Mouse (Mus musculus): ENCODE measurements at regions not wholly inside any gene's neighbourhood (a gene's known extent, or its start where the extent isn't known, plus 50 kb on each side); places are given as distances from the start of the nearest gene placed in this dataset.

DNA sequence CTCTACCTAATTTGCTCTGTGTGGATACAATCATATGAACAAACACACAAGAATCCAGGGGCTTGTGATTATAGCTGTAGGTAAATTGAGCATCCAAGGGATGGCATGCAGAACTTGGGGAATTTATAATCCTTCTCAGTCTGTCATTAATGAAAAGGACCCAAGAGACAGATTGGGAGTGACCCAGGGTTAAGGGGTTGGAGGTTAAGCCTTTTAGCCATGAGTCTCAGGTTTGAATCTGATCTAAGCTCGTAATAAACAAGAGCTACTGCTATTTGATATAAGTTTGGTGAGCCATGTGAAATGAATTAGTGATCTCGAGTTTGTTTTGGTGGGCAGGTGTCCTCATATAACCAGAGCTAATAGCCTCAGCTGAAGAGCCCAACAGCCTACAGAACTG lies 1032.6 kb downstream of the Robo2 start:
- no peak for DNase-seq (ENCODE audit: low spot score)
- H3K27ac ChIP-seq, result no peak overlapping the region
- no peaks in the 10 kb centered on the region for H3K9me3 ChIP-seq (ENCODE audit: low read length)
- H3K4me1 ChIP-seq (ENCODE audit: insufficient read depth, low read length), result no peaks in the 10 kb centered on the region
- ATAC-seq, result no peak
- no peak overlapping the region for H3K4me2 ChIP-seq (ENCODE audit: low read depth, low read length)
- no peak overlapping the region for H3K4me3 ChIP-seq (ENCODE audit: low read length)
- WGBS, result 63% methylated on average over 2 of the region's 2 CpGs
- no peak for TF ChIP-seq CTCF (IDR thresholded peaks at IDR 0.05; ENCODE audit: low read depth)
- H3K36me3 ChIP-seq (ENCODE audit: insufficient read depth, low read length), result no peaks in the 10 kb centered on the region
- no peak overlapping the region for H3K9ac ChIP-seq (replicated peaks; ENCODE audit: low read length)
- H3K27me3 ChIP-seq (ENCODE audit: insufficient read depth, low read length), result no peaks in the 10 kb centered on the region

DNA sequence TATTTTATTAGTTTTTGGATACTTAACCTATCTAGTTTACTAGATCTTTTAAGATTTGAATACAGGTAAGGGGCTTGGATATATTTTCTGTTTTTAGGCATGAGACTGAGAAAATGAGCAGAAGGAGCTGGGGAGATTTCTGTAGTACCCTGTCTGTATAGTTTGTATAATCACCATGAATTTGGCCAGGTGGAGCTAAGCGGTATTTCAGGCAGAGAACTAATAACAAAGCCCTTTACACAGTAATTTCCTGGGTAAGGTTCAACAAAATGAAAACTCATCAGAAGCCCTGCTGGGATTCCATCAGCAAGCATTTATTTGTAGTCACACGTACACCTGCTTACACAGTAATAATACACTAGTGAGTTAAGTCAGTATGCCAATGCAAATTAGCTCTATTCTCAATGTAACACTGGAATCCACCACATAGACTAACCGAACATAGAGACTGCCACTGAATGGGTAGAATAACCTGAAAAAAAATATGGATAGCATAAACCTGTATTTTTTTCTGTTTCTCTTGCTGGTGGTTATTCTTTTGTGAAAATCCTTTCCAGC lies 1036.9 kb downstream of the Robo2 start:
- H3K4me1 ChIP-seq (ENCODE audit: insufficient read depth, low read length), result no peaks in the 10 kb centered on the region

DNA sequence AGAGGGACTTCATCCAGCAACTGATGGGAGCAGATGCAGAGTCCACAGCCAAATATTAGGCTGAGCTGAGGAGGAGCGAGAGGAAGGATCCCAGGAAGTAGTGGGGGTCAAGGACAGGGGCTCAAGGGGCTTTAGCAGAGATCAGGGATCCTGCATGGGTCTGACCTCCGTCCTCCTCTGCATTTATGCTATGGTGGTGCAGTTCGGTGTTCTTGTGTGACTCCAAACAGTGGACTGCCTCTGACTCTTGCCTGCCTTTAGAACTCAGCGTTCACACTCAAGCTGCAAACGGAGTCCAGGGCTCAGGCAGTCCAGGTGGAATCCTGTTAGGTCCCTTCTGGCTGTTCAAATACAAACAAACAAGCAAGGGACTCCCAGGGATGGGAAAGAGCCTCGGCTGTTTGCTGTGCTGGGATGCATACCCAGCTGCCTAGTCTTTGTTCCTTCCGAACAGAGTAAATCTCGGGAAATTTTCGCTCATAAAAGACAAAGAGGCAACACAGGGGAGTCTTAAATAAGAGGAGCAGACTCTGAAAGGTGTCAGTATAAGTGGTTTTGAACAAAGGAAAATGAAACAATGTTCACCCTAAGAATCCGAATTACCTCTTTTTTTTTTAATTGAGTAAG lies 1042.9 kb downstream of the Robo2 start:
- 45% methylated on average over 10 of the region's 10 CpGs for WGBS
- Histone ChIP-seq H3K36me3 (ENCODE audit: insufficient read depth, low read length) (no peaks in the 10 kb centered on the region), H3K9me3 (ENCODE audit: low read length) (no peaks in the 10 kb centered on the region), H3K4me1 (ENCODE audit: insufficient read depth, low read length) (no peaks in the 10 kb centered on the region), H3K27ac (no peak overlapping the region), H3K27me3 (ENCODE audit: insufficient read depth, low read length) (no peaks in the 10 kb centered on the region), H3K4me2 (ENCODE audit: low read depth, low read length) (no peak overlapping the region), H3K9ac (replicated peaks; ENCODE audit: low read length) (no peak overlapping the region), H3K4me3 (ENCODE audit: low read length) (no peak overlapping the region)
- DNase-seq (ENCODE audit: low spot score) (no peak), ATAC-seq (no peak)
- no peak for TF ChIP-seq CTCF (IDR thresholded peaks at IDR 0.05; ENCODE audit: low read depth)

More for the DNA sequence above, 1036.9 kb downstream of the Robo2 start:
- Histone ChIP-seq H3K27ac (no peak overlapping the region), H3K4me3 (ENCODE audit: low read length) (no peak overlapping the region), H3K27me3 (ENCODE audit: insufficient read depth, low read length) (no peaks in the 10 kb centered on the region), H3K9me3 (ENCODE audit: low read length) (no peaks in the 10 kb centered on the region), H3K36me3 (ENCODE audit: insufficient read depth, low read length) (no peaks in the 10 kb centered on the region), H3K4me2 (ENCODE audit: low read depth, low read length) (no peak overlapping the region), H3K9ac (replicated peaks; ENCODE audit: low read length) (no peak overlapping the region)
- TF ChIP-seq CTCF (IDR thresholded peaks at IDR 0.05; ENCODE audit: low read depth), result no peak
- ATAC-seq (peak; percentile 45; the same call in 1 of the 2 replicates), DNase-seq (ENCODE audit: low spot score) (peak; percentile 31)
- 46% methylated on average over 3 of the region's 3 CpGs for WGBS

GRCm38 (mm10) chr16:73367926-73368325 lies 1043.7 kb downstream of the Robo2 start:
- Histone ChIP-seq H3K4me2 (ENCODE audit: low read depth, low read length) (0 out of 2 replicates have a peak overlapping the region, but pooled peaks have one; percentile 1), H3K36me3 (ENCODE audit: insufficient read depth, low read length) (no peaks in the 10 kb centered on the region), H3K9me3 (ENCODE audit: low read length) (no peaks in the 10 kb centered on the region), H3K4me1 (ENCODE audit: insufficient read depth, low read length) (no peaks in the 10 kb centered on the region), H3K4me3 (ENCODE audit: low read length) (no peak overlapping the region), H3K27ac (no peak overlapping the region), H3K27me3 (ENCODE audit: insufficient read depth, low read length) (no peaks in the 10 kb centered on the region), H3K9ac (replicated peaks; ENCODE audit: low read length) (no peak overlapping the region)
- DNase-seq (ENCODE audit: low spot score), result no peak
- TF ChIP-seq CTCF (IDR thresholded peaks at IDR 0.05; ENCODE audit: low read depth), result no peak
- ATAC-seq, result no peak
- WGBS, result 82% methylated on average over 5 of the region's 5 CpGs

DNA sequence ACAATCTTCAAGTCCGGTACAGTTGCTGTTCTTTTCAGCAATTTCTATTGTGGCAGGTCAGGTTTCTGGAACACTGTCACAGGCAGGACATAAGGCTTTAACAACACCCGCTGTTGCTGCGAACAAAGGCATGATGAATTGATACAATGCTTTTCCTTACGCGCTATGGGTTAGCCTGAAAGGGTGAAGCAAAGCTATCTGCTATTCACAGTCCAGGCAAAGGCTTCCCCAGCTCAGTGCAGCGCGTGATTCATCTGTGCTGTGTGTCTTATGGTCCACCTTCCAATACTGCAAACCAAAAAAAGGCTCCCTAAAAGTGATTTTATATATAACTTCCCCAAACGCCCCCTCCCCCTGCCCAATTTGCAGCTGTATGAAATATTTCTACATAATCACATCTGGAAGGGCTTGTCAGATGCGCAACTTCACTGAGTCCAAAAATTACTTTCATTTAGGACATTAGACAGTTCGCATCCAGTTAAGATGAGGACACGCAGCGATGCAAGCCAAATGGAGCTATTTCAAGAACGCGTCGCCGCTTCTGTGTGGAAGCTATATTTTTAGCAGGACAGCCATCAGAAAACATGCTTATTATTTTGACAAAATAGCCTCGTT lies 1044.3 kb downstream of the Robo2 start:
- TF ChIP-seq CTCF (IDR thresholded peaks at IDR 0.05; ENCODE audit: low read depth), result no peak
- no peaks in the 10 kb centered on the region for H3K4me1 ChIP-seq (ENCODE audit: insufficient read depth, low read length)
- no peak for ATAC-seq
- H3K36me3 ChIP-seq (ENCODE audit: insufficient read depth, low read length), result no peaks in the 10 kb centered on the region
- no peaks in the 10 kb centered on the region for H3K9me3 ChIP-seq (ENCODE audit: low read length)
- H3K27ac ChIP-seq, result no peak overlapping the region
- peak; percentile 24 for DNase-seq (ENCODE audit: low spot score)
- peak overlapping the region; percentile 1; the same call in 1 of the 2 replicates for H3K4me2 ChIP-seq (ENCODE audit: low read depth, low read length)
- H3K9ac ChIP-seq (replicated peaks; ENCODE audit: low read length), result no peak overlapping the region
- H3K27me3 ChIP-seq (ENCODE audit: insufficient read depth, low read length), result no peaks in the 10 kb centered on the region
- WGBS, result 52% methylated on average over 17 of the region's 17 CpGs
- H3K4me3 ChIP-seq (ENCODE audit: low read length), result no peak overlapping the region

DNA sequence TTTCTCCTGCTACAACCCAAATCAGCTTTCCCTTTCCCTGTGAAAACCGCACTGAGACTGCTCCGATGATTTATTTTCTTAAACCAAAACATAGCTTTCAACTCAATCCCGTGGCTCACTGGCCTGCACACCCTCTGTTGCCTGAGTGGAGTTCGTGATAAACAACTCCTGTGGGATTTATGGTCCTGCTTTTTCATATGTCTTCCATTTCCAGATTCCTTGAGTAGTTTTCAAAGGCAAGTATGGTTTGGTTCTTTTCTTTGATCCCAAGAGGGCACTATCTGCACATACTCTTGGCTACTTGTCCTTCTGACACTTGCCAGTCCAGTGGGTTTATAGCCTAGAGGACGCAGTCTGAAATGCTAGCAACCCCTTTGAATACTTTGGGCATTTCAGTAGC lies 1042.6 kb downstream of the Robo1 start:
- H3K4me1 ChIP-seq (ENCODE audit: insufficient read depth, low read length), result no peaks in the 10 kb centered on the region
- no peak for ATAC-seq
- no peak overlapping the region for H3K4me2 ChIP-seq (ENCODE audit: low read depth, low read length)
- no peak overlapping the region for H3K27ac ChIP-seq
- no peak overlapping the region for H3K9ac ChIP-seq (replicated peaks; ENCODE audit: low read length)
- WGBS, result 72% methylated on average over 5 of the region's 5 CpGs
- no peaks in the 10 kb centered on the region for H3K27me3 ChIP-seq (ENCODE audit: insufficient read depth, low read length)
- peak; percentile 32 for DNase-seq (ENCODE audit: low spot score)
- H3K9me3 ChIP-seq (ENCODE audit: low read length), result no peaks in the 10 kb centered on the region
- peak; percentile 31 for TF ChIP-seq CTCF (IDR thresholded peaks at IDR 0.05; ENCODE audit: low read depth)
- no peak overlapping the region for H3K4me3 ChIP-seq (ENCODE audit: low read length)
- no peaks in the 10 kb centered on the region for H3K36me3 ChIP-seq (ENCODE audit: insufficient read depth, low read length)

- 93% methylated on average over 1 of the region's 1 CpGs for WGBS
- H3K4me2 ChIP-seq (ENCODE audit: low read depth, low read length), result no peak overlapping the region
- H3K27me3 ChIP-seq (ENCODE audit: insufficient read depth, low read length), result no peaks in the 10 kb centered on the region
- H3K9me3 ChIP-seq (ENCODE audit: low read length), result no peaks in the 10 kb centered on the region
- no peak for DNase-seq (ENCODE audit: low spot score)
- H3K4me3 ChIP-seq (ENCODE audit: low read length), result no peak overlapping the region
- no peaks in the 10 kb centered on the region for H3K36me3 ChIP-seq (ENCODE audit: insufficient read depth, low read length)
- no peak for TF ChIP-seq CTCF (IDR thresholded peaks at IDR 0.05; ENCODE audit: low read depth)
- no peak overlapping the region for H3K9ac ChIP-seq (replicated peaks; ENCODE audit: low read length)
- H3K4me1 ChIP-seq (ENCODE audit: insufficient read depth, low read length), result no peaks in the 10 kb centered on the region
- no peak for ATAC-seq
- no peak overlapping the region for H3K27ac ChIP-seq
Measured at GRCm38 (mm10) chr16:73343941-73344340, 1035.8 kb downstream of the Robo1 start.
